17 mouse cellular contexts compared by ENCODE assay signal in genomic region chr10:58944930-58945329, GRCm38 (mm10).
DNase-seq lines count a peak whose midpoint lies in the region; ATAC-seq and TF ChIP-seq lines count a peak whose summit lies in the region.
"Had no signal": no experiment of that assay in that cellular context is flagged by ENCODE, and none has a peak within 500 bp of the region (broad histone marks: within the 10 kb centered on the region; RNA-seq: fewer than 3 reads in every experiment).

No protein-coding gene starts in this region.

- H3K4me1 ChIP-seq in forebrain, postnatal 0 days (ENCODE audit: insufficient read depth), result peaks cover 14% of the 10 kb centered on the region; the same call in 1 of the 2 replicates
- peaks cover 11% of the 10 kb centered on the region for H3K4me1 ChIP-seq in forebrain, embryonic 10.5 days
- H3K4me1 ChIP-seq in intestine, embryonic 16.5 days (ENCODE audit: control insufficient read depth, insufficient read depth, low read length), result no peaks in the 10 kb centered on the region
- H3K4me1 ChIP-seq in kidney, adult 2 months (ENCODE audit: control insufficient read depth, insufficient read depth, low read length), result no peaks in the 10 kb centered on the region

- WGBS in forebrain, postnatal 0 days, result 52% methylated on average over 6 of the region's 6 CpGs
- 89% methylated on average over 6 of the region's 6 CpGs for WGBS in forebrain, embryonic 10.5 days
- WGBS in intestine, embryonic 16.5 days, result 65% methylated on average over 6 of the region's 6 CpGs
- WGBS in kidney, adult 2 months, result 39% methylated on average over 6 of the region's 6 CpGs

- TF ChIP-seq CTCF in forebrain, postnatal 0 days (IDR thresholded peaks at IDR 0.05; ENCODE audit: low read depth), result no peak
- TF ChIP-seq CTCF in layer of hippocampus, adult 2 months (conservative IDR thresholded peaks at IDR 0.05), result no peak
- TF ChIP-seq CTCF in kidney, adult 2 months (conservative IDR thresholded peaks at IDR 0.05; ENCODE audit: insufficient read depth, insufficient read length, low read depth, low read length), result no peak

- ATAC-seq in forebrain, postnatal 0 days, result peak; percentile 19; the same call in 1 of the 2 replicates
- ATAC-seq in intestine, embryonic 16.5 days, result no peak
- ATAC-seq: activated CD4-positive, CD25-positive, alpha-beta regulatory T cell, adult 4 months; forebrain, embryonic 15.5 days; midbrain, embryonic 15.5 days had no signal

- TF ChIP-seq POLR2A in kidney, adult 2 months (IDR thresholded peaks at IDR 0.05; ENCODE audit: low read depth, low read length), result no peak

- H3K36me3 ChIP-seq in forebrain, postnatal 0 days (ENCODE audit: insufficient read depth), result no peaks in the 10 kb centered on the region
- H3K36me3 ChIP-seq in forebrain, embryonic 10.5 days (replicated peaks), result no peaks in the 10 kb centered on the region
- no peaks in the 10 kb centered on the region for H3K36me3 ChIP-seq in intestine, embryonic 16.5 days (ENCODE audit: control insufficient read depth, insufficient read depth, low read length)
- no peaks in the 10 kb centered on the region for H3K36me3 ChIP-seq in kidney, adult 2 months (ENCODE audit: control insufficient read depth, insufficient read depth, low read length)
- H3K36me3 ChIP-seq: embryonic facial prominence, embryonic 13.5 days; forebrain, embryonic 15.5 days; midbrain, embryonic 15.5 days had no signal

- H3K9ac ChIP-seq in forebrain, postnatal 0 days, result no peak overlapping the region
- H3K9ac ChIP-seq in intestine, embryonic 16.5 days (ENCODE audit: low read depth, low read length), result no peak overlapping the region
- H3K9ac ChIP-seq: embryonic facial prominence, embryonic 13.5 days; forebrain, embryonic 15.5 days; midbrain, embryonic 15.5 days had no signal

- DNase-seq in forebrain, postnatal 0 days, result peak; percentile 56
- no peak for DNase-seq in forebrain, embryonic 10.5 days (ENCODE audit: extremely low spot score, low spot score)
- DNase-seq in layer of hippocampus, adult 2 months (ENCODE audit: low spot score in 2 of 2), result peak; percentile 15 to 16
- DNase-seq in layer of hippocampus, adult 9-10 months (ENCODE audit: low spot score), result no peak
- peak; percentile 38 for DNase-seq in gastrocnemius, postnatal 25 days
- DNase-seq in lung, postnatal 36 days, result peak; percentile 28
- DNase-seq in kidney, adult 2 months, result no peak
- DNase-seq: cerebellum, adult 11 months; layer of hippocampus, adult 9-11 months; thymus, postnatal 4 days had no signal

- no peak overlapping the region for H3K27ac ChIP-seq in forebrain, postnatal 0 days (ENCODE audit: low read depth, low read length)
- no peak overlapping the region for H3K27ac ChIP-seq in forebrain, embryonic 10.5 days
- no peak overlapping the region for H3K27ac ChIP-seq in layer of hippocampus, adult 2 months
- H3K27ac ChIP-seq in intestine, embryonic 16.5 days (ENCODE audit: low read length), result no peak overlapping the region
- H3K27ac ChIP-seq in kidney, adult 2 months (ENCODE audit: insufficient read depth, low read depth, low read length), result no peak overlapping the region
- H3K27ac ChIP-seq: forebrain, embryonic 15.5 days; kidney, postnatal 0 days; midbrain, embryonic 15.5 days had no signal

- H3K27me3 ChIP-seq in forebrain, postnatal 0 days (ENCODE audit: insufficient read depth, low read length), result no peaks in the 10 kb centered on the region
- H3K27me3 ChIP-seq in forebrain, embryonic 10.5 days (ENCODE audit: poor library complexity, severe bottlenecking), result peaks cover 55% of the 10 kb centered on the region
- no peaks in the 10 kb centered on the region for H3K27me3 ChIP-seq in intestine, embryonic 16.5 days (replicated peaks; ENCODE audit: control insufficient read depth, insufficient read depth, low read length)
- H3K27me3 ChIP-seq in kidney, adult 2 months (replicated peaks; ENCODE audit: control insufficient read depth, insufficient read depth, low read length), result no peaks in the 10 kb centered on the region
- H3K27me3 ChIP-seq: embryonic facial prominence, embryonic 13.5 days; forebrain, embryonic 15.5 days; midbrain, embryonic 15.5 days had no signal

- no peak overlapping the region for H3K4me3 ChIP-seq in forebrain, postnatal 0 days (ENCODE audit: low read depth, low read length)
- H3K4me3 ChIP-seq in forebrain, embryonic 10.5 days, result no peak overlapping the region
- no peak overlapping the region for H3K4me3 ChIP-seq in layer of hippocampus, adult 2 months
- H3K4me3 ChIP-seq in intestine, embryonic 16.5 days (ENCODE audit: low read length), result no peak overlapping the region
- no peak overlapping the region for H3K4me3 ChIP-seq in kidney, adult 2 months (ENCODE audit: insufficient read depth, low read depth, low read length)
- H3K4me3 ChIP-seq: embryonic facial prominence, embryonic 13.5 days; forebrain, embryonic 15.5 days; midbrain, embryonic 15.5 days had no signal

- no peaks in the 10 kb centered on the region for H3K9me3 ChIP-seq in forebrain, postnatal 0 days (ENCODE audit: low read length)
- no peaks in the 10 kb centered on the region for H3K9me3 ChIP-seq in forebrain, embryonic 10.5 days
- H3K9me3 ChIP-seq in intestine, embryonic 16.5 days (ENCODE audit: control insufficient read depth, low read length), result no peaks in the 10 kb centered on the region
- H3K9me3 ChIP-seq: embryonic facial prominence, embryonic 13.5 days; forebrain, embryonic 15.5 days; midbrain, embryonic 15.5 days had no signal

- H3K4me2 ChIP-seq in forebrain, postnatal 0 days (ENCODE audit: low read depth), result no peak overlapping the region
- no peak overlapping the region for H3K4me2 ChIP-seq in intestine, embryonic 16.5 days (ENCODE audit: low read depth, low read length)
- H3K4me2 ChIP-seq: embryonic facial prominence, embryonic 13.5 days; forebrain, embryonic 15.5 days; liver, embryonic 11.5 days; midbrain, embryonic 15.5 days had no signal

Comparison
In these comparisons a context has a peak if more than half of its experiments do, and no peak if none do; other contexts are left out.
1. DNase-seq: peak in forebrain, postnatal 0 days (single experiment), layer of hippocampus, adult 2 months (2 of 2), gastrocnemius, postnatal 25 days (single experiment) and lung, postnatal 36 days (single experiment); none in forebrain, embryonic 10.5 days (single experiment), layer of hippocampus, adult 9-10 months (single experiment) and kidney, adult 2 months (single experiment).